In the genomic region with DNA sequence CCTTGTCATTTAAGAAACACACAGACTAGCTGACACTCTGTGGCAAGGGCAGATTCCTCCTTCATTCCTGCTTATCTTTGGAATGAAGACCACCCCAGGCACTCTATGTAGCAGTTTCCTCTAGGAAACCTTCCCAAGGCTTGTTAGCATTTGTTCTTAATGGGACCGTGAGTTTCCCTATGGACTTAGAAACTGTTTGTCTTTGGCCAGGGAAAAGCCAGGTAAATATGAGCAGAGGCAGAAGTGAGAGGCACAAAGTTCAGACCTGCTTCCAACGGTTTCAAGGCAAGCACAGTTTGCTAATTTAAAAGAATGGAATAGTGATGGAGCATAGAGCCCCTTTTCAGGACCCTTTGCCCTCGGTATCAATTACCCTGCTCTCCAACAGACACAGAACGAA, we compare ENCODE assay signal across 21 mouse cellular contexts. TPM values are rescaled to one million over a fixed set of nuclear protein-coding genes. Genes with fewer than 3 reads are reported as not detected.
A peak's percentile ranks its signal among the peaks of the same experiment; 100 is the strongest.
DNase-seq lines count a peak whose midpoint lies in the region; ATAC-seq and TF ChIP-seq lines count a peak whose summit lies in the region.
"Had no signal": no experiment of that assay in that cellular context is flagged by ENCODE, and none has a peak within 500 bp of the region (broad histone marks: within the 10 kb centered on the region; RNA-seq: fewer than 3 reads in every experiment).

No protein-coding gene starts in this region.

- ATAC-seq in kidney, embryonic 15.5 days (replicated peaks; ENCODE audit: low FRiP score): no peak
- ATAC-seq in liver, embryonic 12.5 days: no peak
- no peak for ATAC-seq in liver, embryonic 16.5 days (ENCODE audit: low read depth)
- ATAC-seq: forebrain, embryonic 15.5 days; Patski had no signal

- TF ChIP-seq CTCF in kidney, adult 2 months (conservative IDR thresholded peaks at IDR 0.05; ENCODE audit: insufficient read depth, insufficient read length, low read depth, low read length): no peak

- no peaks in the 10 kb centered on the region for H3K27me3 ChIP-seq in kidney, adult 2 months (replicated peaks; ENCODE audit: control insufficient read depth, insufficient read depth, low read length)
- H3K27me3 ChIP-seq in kidney, embryonic 15.5 days: no peaks in the 10 kb centered on the region
- 0 out of 2 replicates have a peak, but pooled peaks cover 6% of the 10 kb centered on the region for H3K27me3 ChIP-seq in liver, embryonic 12.5 days (replicated peaks)
- no peaks in the 10 kb centered on the region for H3K27me3 ChIP-seq in liver, embryonic 16.5 days (ENCODE audit: control insufficient read depth, insufficient read depth, low read depth, low read length)
- H3K27me3 ChIP-seq: CH12.LX; embryonic facial prominence, embryonic 12.5 days; heart, embryonic 12.5 days had no signal

- H3K27ac ChIP-seq in kidney, adult 2 months (ENCODE audit: insufficient read depth, low read depth, low read length): peak overlapping the region; percentile 87
- H3K27ac ChIP-seq in kidney, embryonic 15.5 days: no peak overlapping the region
- peak overlapping the region; percentile 5; the same call in 1 of the 2 replicates for H3K27ac ChIP-seq in liver, embryonic 12.5 days
- H3K27ac ChIP-seq in liver, embryonic 16.5 days (ENCODE audit: low read length): peak overlapping the region; percentile 46
- H3K27ac ChIP-seq: embryonic facial prominence, embryonic 12.5 days; forebrain, embryonic 15.5 days; hindbrain, embryonic 15.5 days had no signal

- no peak for TF ChIP-seq POLR2A in kidney, adult 2 months (IDR thresholded peaks at IDR 0.05; ENCODE audit: low read depth, low read length)

- no peak overlapping the region for H3K9ac ChIP-seq in kidney, embryonic 15.5 days
- no peak overlapping the region for H3K9ac ChIP-seq in liver, embryonic 12.5 days
- no peak overlapping the region for H3K9ac ChIP-seq in liver, embryonic 16.5 days (ENCODE audit: low read depth, low read length)
- H3K9ac ChIP-seq: embryonic facial prominence, embryonic 12.5 days; forebrain, embryonic 15.5 days; heart, embryonic 12.5 days; hindbrain, embryonic 15.5 days had no signal

- no peak for DNase-seq in kidney, adult 2 months
- DNase-seq in ZHBTc4 (ENCODE audit: low read depth, low spot score): peak; percentile 16
- no peak for DNase-seq in adrenal gland, postnatal 10 days
- DNase-seq in layer of hippocampus, adult 11-12 months (ENCODE audit: low spot score): no peak
- DNase-seq: adrenal gland, adult 2 months; adrenal gland, postnatal 36 days; cerebellum, adult 8-10 months; cerebellum, postnatal 14 days; embryo, embryonic 11 days; gastrocnemius, postnatal 36 days; heart, adult 11 months; heart, postnatal 36 days had no signal

- no peak overlapping the region for H3K4me3 ChIP-seq in kidney, adult 2 months (ENCODE audit: insufficient read depth, low read depth, low read length)
- no peak overlapping the region for H3K4me3 ChIP-seq in kidney, embryonic 15.5 days (replicated peaks)
- no peak overlapping the region for H3K4me3 ChIP-seq in liver, embryonic 12.5 days
- 0 out of 2 replicates have a peak overlapping the region, but pooled peaks have one; percentile 6 for H3K4me3 ChIP-seq in liver, embryonic 16.5 days (ENCODE audit: low read depth, low read length)
- H3K4me3 ChIP-seq: embryonic facial prominence, embryonic 12.5 days; forebrain, embryonic 15.5 days; heart, embryonic 12.5 days; hindbrain, embryonic 15.5 days had no signal

- no peak overlapping the region for H3K4me2 ChIP-seq in kidney, embryonic 15.5 days
- no peak overlapping the region for H3K4me2 ChIP-seq in liver, embryonic 12.5 days
- peak overlapping the region; percentile 40; the same call in 1 of the 2 replicates for H3K4me2 ChIP-seq in liver, embryonic 16.5 days (ENCODE audit: low read depth, low read length)
- H3K4me2 ChIP-seq: embryonic facial prominence, embryonic 12.5 days; forebrain, embryonic 15.5 days; heart, embryonic 12.5 days; hindbrain, embryonic 15.5 days had no signal

- no peaks in the 10 kb centered on the region for H3K9me3 ChIP-seq in kidney, embryonic 15.5 days (replicated peaks)
- no peaks in the 10 kb centered on the region for H3K9me3 ChIP-seq in liver, embryonic 12.5 days (replicated peaks)
- no peaks in the 10 kb centered on the region for H3K9me3 ChIP-seq in liver, embryonic 16.5 days (replicated peaks; ENCODE audit: control insufficient read depth, low read length)
- H3K9me3 ChIP-seq: embryonic facial prominence, embryonic 12.5 days; forebrain, embryonic 15.5 days; heart, embryonic 12.5 days; hindbrain, embryonic 15.5 days had no signal

- 55% methylated on average over 4 of the region's 4 CpGs for WGBS in kidney, adult 2 months
- WGBS in kidney, embryonic 15.5 days: 58% methylated on average over 4 of the region's 4 CpGs
- 54% methylated on average over 4 of the region's 4 CpGs for WGBS in liver, embryonic 12.5 days (ENCODE audit: insufficient replicate concordance)
- WGBS in liver, embryonic 16.5 days (ENCODE audit: insufficient replicate concordance): 67% methylated on average over 4 of the region's 4 CpGs

- H3K4me1 ChIP-seq in kidney, adult 2 months (ENCODE audit: control insufficient read depth, insufficient read depth, low read length): no peaks in the 10 kb centered on the region; the same call in 1 of the 2 replicates
- H3K4me1 ChIP-seq in kidney, embryonic 15.5 days: peaks cover 41% of the 10 kb centered on the region
- H3K4me1 ChIP-seq in liver, embryonic 12.5 days: peaks cover 30% of the 10 kb centered on the region
- peaks cover 27% of the 10 kb centered on the region for H3K4me1 ChIP-seq in liver, embryonic 16.5 days (ENCODE audit: control insufficient read depth, low read depth, low read length)

- no peaks in the 10 kb centered on the region for H3K36me3 ChIP-seq in kidney, adult 2 months (ENCODE audit: control insufficient read depth, insufficient read depth, low read length)
- H3K36me3 ChIP-seq in kidney, embryonic 15.5 days: no peaks in the 10 kb centered on the region
- H3K36me3 ChIP-seq in liver, embryonic 12.5 days: 0 out of 2 replicates have a peak, but pooled peaks cover 4% of the 10 kb centered on the region
- H3K36me3 ChIP-seq in liver, embryonic 16.5 days (ENCODE audit: control insufficient read depth, insufficient read depth): no peaks in the 10 kb centered on the region
- H3K36me3 ChIP-seq: embryonic facial prominence, embryonic 12.5 days; forebrain, embryonic 15.5 days; hindbrain, embryonic 15.5 days had no signal

RNA-seq across cellular contexts. Expression of a gene that starts 8.0 kb away (rescaled TPM):
- 37.4 and 38.5 TPM in 2 replicates for polyA plus RNA-seq in kidney, adult 2 months (2012; rRNA removed)
- polyA plus RNA-seq in kidney, embryonic 15.5 days (2015; fragmentation: Nextera tagmentation; extraction: Ambion mirVana): 37.6 and 38.5 TPM in 2 replicates
- polyA plus RNA-seq in liver, embryonic 12.5 days (2016; fragmentation: Nextera tagmentation; extraction: Ambion mirVana): 29.4 and 29.5 TPM in 2 replicates
- 127 and 148 TPM in 2 replicates for polyA plus RNA-seq in liver, embryonic 16.5 days (2015; fragmentation: Nextera tagmentation; extraction: Ambion mirVana)
- 10 to 100 TPM; 48.7 to 82.7 TPM for total RNA-seq in adrenal gland, postnatal 10 days (2021)
